Mouse (Mus musculus): ENCODE data around the gene Gm21698. TPM values are rescaled to one million over a fixed set of nuclear protein-coding genes. Genes with fewer than 3 reads are reported as not detected.

Gm21698 gene
- not detected for total RNA-seq (2023)

DNA sequence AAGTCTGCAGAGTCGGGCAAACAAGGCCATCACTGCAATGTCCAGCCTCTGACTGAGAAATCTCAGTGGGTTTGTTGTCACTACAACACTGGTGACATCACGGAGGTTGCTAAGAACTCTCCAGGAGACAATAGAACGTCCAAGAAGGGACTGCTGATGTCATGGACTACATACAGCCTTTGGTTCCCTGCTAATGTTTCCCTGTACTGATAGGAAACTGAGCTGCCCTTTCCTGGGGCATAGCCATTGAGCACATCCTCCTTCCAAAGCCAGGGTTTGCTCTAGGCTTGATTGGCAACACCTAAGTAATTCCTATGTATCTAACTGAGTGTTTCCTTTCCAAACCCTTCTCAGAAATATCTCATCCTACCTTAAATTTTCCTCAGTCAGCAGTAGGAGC is at the start of gene Gm21698:
Gene Gm21698 (minus strand): TSS at position 101 of the 400 bp plus-strand sequence.

DNA sequence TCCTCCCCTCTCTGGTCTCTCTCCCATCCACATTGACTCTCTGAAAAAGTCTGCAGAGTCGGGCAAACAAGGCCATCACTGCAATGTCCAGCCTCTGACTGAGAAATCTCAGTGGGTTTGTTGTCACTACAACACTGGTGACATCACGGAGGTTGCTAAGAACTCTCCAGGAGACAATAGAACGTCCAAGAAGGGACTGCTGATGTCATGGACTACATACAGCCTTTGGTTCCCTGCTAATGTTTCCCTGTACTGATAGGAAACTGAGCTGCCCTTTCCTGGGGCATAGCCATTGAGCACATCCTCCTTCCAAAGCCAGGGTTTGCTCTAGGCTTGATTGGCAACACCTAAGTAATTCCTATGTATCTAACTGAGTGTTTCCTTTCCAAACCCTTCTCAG is 34.4 kb upstream of the Gm21698 start, which contains the start of gene Gm5862:
Gene Gm5862 (minus strand): TSS at position 101 of the 400 bp plus-strand sequence.

GRCm38 (mm10) chr5:26004698-26005097 is 16.2 kb upstream of the Gm21698 start, which contains the start of gene Gm1979:
TSS of gene Gm1979 (minus strand) at chr5:26004798.

DNA sequence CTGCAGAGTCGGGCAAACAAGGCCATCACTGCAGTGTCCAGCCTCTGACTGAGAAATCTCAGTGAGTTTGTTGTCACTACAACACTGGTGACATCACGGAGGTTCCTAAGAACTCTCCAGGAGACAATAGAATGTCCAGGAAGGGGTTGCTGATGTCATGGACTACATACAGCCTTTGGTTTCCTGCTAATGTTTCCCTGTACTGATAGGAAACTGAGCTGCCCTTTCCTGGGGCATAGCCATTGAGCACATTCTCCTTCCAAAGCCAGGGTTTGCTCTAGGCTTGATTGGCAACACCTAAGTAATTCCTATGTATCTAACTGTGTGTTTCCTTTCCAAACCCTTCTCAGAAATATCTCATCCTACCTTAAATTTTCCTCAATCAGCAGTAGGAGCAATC is 15.9 kb downstream of the Gm21698 start, which contains the start of gene Gm21680:
Gene Gm21680 (minus strand): TSS at position 101 of the 400 bp plus-strand sequence.

GRCm38 (mm10) chr5:25954317-25954716 is 34.1 kb downstream of the Gm21698 start, which contains the start of gene Gm21671:
TSS of gene Gm21671 (minus strand) at chr5:25954417.

DNA sequence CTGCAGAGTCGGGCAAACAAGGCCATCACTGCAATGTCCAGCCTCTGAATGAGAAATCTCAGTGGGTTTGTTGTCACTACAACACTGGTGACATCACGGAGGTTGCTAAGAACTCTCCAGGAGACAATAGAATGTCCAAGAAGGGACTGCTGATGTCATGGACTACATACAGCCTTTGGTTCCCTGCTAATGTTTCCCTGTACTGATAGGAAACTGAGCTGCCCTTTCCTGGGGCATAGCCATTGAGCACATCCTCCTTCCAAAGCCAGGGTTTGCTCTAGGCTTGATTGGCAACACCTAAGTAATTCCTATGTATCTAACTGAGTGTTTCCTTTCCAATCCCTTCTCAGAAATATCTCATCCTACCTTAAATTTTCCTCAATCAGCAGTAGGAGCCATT is 46.2 kb downstream of the Gm21698 start, which contains the start of gene Gm21663:
Gene Gm21663 (minus strand): TSS at position 101 of the 400 bp plus-strand sequence.

Other genes starting within 250 kb of the Gm21698 start
- 1 to 10 TPM; 8.7 to 9.4 TPM for gene Actr3b, start 228.7 kb downstream of the Gm21698 start, total RNA-seq (2023)
- not detected for gene Gm21663, start 46.3 kb downstream of the Gm21698 start, total RNA-seq (2023)
- gene Gm21671, start 34.2 kb downstream of the Gm21698 start, total RNA-seq (2023) = not detected
- gene Gm21680, start 16.0 kb downstream of the Gm21698 start, total RNA-seq (2023) = not detected
- gene Gm1979, start 16.1 kb upstream of the Gm21698 start, total RNA-seq (2023) = not detected
- gene Gm5862, start 34.3 kb upstream of the Gm21698 start, total RNA-seq (2023) = not detected
- gene Speer4a, start 50.9 kb upstream of the Gm21698 start, total RNA-seq (2023) = not detected
- not detected for gene Gm7347, start 69.9 kb upstream of the Gm21698 start, total RNA-seq (2023)
- gene Gm10471, start 100.6 kb upstream of the Gm21698 start, total RNA-seq (2023) = not detected
- not detected for gene 5031410I06Rik, start 116.7 kb upstream of the Gm21698 start, total RNA-seq (2023)
- gene Gm10220, start 132.8 kb upstream of the Gm21698 start, total RNA-seq (2023) = not detected

Data from B cell, adult 67 days (primary cell).